Mouse (Mus musculus): ENCODE measurements at regions not wholly inside any gene's neighbourhood (a gene's known extent, or its start where the extent isn't known, plus 50 kb on each side); places are given as distances from the start of the nearest gene placed in this dataset.

- DNase-seq (ENCODE audit: low read depth, low spot score) = no peak
Measured at GRCm38 (mm10) chr7:65772845-65773244, 81.9 kb downstream of the Tm2d3 start.

- no peak for DNase-seq (ENCODE audit: low read depth, low spot score)
Measured at GRCm38 (mm10) chr7:65773948-65774347, 83.0 kb downstream of the Tm2d3 start.

- no peak for DNase-seq (ENCODE audit: low read depth, low spot score)
Measured at GRCm38 (mm10) chr7:65774388-65775015, 83.5 kb downstream of the Tm2d3 start.

GRCm38 (mm10) chr7:65775016-65775415, 84.0 kb downstream of the Tm2d3 start:
- no peak for DNase-seq (ENCODE audit: low read depth, low spot score)

DNA sequence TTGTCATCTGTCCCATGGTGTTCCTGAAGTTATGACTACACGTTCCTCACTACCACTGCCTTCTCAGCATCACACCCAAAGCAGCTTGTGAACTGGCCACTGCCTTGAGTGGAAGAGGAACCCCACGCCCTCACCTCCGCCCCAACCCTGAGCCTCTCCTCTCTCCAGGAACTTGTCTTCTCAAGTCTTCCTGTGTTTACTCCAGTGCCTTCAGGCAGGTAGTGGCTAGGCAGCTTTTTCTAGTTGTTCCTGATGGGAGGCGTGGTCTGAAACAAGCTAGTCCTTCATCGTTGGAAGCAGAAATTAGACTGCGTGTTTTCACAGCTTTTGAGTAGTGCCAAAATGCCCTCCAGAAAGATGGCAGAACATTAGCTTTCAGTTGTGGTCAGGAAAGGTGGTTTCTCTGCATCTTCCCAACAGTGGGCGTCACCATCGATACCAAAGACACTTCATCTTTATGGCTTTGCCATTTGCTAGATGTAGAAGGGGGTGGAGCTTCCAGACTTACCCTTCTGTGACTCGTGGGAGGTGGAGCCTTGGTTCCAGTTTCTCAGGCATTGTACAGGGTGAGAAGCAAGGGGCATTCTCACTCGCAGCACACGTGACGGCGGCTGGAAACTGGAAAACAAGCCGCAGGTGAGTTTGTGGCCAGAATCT, 81.7 kb upstream of the Pcsk6 start:
- peak; percentile 22 for DNase-seq (ENCODE audit: low read depth, low spot score)

- DNase-seq (ENCODE audit: low read depth, low spot score) = no peak
Measured at GRCm38 (mm10) chr7:65780578-65781370, 80.8 kb upstream of the Pcsk6 start.

DNA sequence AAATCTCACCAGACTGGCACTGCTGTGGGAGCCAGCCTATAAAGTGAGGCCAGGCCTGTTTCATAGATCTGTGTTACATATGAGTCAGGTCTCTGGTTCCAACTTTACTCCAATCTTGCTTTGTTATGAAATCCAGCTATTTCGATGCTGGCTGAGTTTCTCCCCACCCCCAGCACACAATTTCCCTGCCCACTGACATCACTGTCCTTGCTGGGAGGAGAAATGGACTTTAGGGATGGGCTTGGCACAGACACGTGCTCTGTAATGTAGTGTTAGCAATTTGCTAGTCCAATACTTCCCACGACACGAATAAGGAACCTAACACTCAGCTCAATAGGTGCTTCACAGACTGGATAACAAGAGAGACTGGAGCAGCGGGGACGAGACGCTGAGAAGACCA, 79.5 kb upstream of the Pcsk6 start:
- no peak for DNase-seq (ENCODE audit: low read depth, low spot score)

DNA sequence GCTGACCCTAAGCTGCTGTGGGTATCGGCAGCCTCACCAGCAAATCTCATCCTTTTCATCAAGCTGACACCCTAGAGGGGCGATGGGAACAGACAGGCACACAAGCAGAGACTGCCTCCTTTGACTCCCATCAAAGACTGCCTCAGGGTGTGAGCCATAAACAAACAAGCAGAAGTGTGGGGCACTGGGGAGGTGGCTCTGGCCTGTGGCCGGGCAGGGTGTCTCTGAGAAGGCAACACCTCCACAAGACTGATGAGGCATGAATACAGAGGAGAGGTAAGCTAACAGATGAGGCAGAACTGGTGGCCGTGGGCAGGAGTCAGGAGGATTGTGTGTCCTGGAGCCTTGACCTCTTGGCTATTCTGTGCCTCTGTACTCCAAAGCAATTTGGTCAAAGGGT, 77.8 kb upstream of the Pcsk6 start:
- DNase-seq (ENCODE audit: low read depth, low spot score) = no peak

- DNase-seq (ENCODE audit: low read depth, low spot score) = no peak
Measured at GRCm38 (mm10) chr7:65786916-65787315, 74.6 kb upstream of the Pcsk6 start.

DNA sequence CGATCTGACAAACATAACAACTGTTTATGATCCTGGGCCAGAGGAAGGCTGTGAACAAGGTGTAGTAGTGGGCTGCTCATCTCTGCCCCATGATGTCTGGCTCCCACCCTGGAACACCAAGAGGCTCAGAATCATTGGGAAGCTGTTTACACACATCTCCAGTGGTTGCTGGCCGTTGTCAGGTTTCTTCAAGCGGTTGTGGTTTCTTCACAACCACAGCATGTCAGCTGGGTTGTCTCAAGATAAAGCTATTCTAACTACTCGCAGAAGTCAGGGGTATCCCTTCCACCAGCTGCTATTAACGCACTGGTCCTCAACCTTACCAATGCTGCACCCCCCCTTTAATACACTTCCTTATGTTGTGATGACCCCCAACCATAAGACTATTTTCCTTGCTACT, 73.7 kb upstream of the Pcsk6 start:
- DNase-seq (ENCODE audit: low read depth, low spot score) = no peak

DNA sequence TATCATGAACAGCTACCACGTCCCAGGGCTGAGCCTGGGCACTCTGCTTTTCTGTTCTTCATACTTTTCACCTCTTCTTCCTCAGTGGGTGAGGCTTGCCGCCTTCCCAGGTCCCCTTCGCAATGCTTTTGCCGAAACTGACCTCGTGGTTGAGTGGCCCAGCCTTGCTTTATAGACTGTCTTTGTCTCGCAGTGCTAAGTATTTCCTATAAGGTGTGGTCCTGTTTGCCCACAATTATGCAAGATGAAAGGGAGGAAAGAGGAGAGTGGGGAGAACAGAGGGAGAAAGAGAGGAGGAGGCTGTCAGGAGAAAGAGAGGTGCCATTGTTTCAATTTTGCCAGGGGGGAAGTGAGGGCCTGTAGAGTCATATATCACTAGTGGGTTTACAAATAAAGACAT, 71.3 kb upstream of the Pcsk6 start:
- DNase-seq (ENCODE audit: low read depth, low spot score) = no peak

DNA sequence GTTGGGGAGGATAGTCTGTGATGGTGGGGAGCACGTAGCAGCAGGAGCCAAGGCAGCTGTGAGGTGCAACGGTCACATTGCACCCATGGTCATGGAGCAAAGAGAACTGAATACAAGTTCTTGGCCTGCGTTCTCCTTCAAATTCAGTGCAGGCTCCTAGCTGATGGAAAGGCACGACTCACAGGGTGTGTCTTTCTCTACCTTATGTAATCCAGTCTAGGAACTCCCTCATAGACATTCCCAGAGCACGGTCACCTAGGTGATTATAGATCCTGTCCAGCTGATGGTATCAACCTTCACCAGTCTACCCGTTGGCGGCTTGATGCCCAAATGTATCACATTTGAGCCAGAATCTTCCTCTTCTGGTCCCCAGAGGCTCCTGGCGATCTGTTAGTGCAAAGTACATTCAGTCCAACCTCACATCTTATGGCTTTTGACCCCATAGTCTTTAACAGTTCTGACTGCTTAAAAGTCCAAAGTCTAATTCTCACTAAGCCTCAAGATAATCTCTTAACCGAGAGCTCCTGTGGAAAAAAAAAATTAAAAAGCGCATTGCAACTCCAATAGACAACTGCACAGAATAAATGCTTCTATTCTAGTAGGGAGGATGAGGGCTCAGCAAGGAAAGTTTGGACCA, 69.2 kb upstream of the Pcsk6 start:
- DNase-seq (ENCODE audit: low read depth, low spot score) = no peak

GRCm38 (mm10) chr7:65802306-65802705, 59.2 kb upstream of the Pcsk6 start:
- no peak for DNase-seq (ENCODE audit: low read depth, low spot score)

- DNase-seq (ENCODE audit: low read depth, low spot score) = no peak
Measured at GRCm38 (mm10) chr7:65802806-65803205, 58.7 kb upstream of the Pcsk6 start.

DNA sequence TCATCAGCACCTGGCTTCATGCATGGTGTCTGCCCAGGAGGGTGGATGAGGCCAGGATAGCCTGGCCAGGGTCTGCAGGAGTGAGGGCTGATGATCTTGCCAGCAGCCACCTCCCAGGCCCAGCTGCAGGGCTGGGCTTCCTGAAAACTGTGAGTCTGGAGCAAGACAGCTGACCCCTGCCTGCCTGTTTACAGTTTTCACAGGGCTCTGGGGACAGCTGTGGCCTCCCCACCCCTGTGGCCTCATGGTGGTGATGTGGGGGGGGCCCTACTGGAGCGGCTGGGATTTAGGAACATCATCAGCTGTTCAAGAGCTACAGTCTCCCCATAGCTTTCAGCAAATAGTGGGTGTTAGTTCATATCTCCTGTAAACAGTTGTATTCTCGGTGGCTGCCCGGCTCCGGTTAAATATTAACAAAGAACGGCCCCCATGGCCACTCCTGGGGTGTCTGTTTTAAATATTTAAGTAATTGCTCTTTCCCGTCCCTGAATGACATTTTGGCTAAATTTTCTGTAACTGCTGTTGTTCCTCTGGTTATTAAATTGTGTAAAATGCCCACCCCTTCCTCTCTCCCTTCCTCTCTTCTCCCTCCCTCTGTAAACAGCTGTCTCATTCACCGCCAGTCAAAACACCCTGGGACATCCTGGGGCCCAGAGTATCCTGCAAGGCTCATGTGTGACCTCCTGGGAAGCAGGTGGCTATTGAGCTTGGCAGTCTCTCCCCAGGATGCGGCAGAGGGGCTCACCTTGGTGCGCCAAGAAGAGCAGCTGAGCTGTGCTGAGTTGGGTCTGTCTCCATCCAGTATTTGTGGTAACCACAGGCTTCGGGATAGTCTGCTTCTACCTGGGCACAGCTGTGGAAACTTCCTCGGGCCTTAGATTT, 57.9 kb upstream of the Pcsk6 start:
- no peak for DNase-seq (ENCODE audit: low read depth, low spot score)
